Mouse (Mus musculus): ENCODE data around the gene Arhgap9.

GRCm38 (mm10) chr10:127327461-127328145 is 5.8 kb downstream of the Arhgap9 start:
- TF ChIP-seq POLR2A (IDR thresholded peaks at IDR 0.05; ENCODE audit: control insufficient read depth, extremely low read depth, insufficient read depth, low read length, poor library complexity) (no peak), CTCF (IDR thresholded peaks at IDR 0.05; ENCODE audit: borderline replicate concordance, control insufficient read depth, extremely low read depth, insufficient read depth, low read length, poor library complexity) (no peak)
